Mouse (Mus musculus) midbrain, embryonic 14.5 days (tissue): Measurements from ENCODE around the gene Nt5c2. TPM values are rescaled to one million over a fixed set of nuclear protein-coding genes. Genes with fewer than 3 reads are reported as not detected.

ENCODE experiments used
- ATAC-seq: fragments of 200-750 bp; cut with Nextera tagmentation; 2 replicates; pipeline ENCODE4 v1.8.0; 2017; ENCODE audit warnings: moderate number of reproducible peaks, moderate library complexity; ENCODE audit not compliant: low FRiP score, low TSS enrichment
- DNase-seq: peaks from one replicate; pipeline ENCODE4 v3.0.0-alpha.2; 2015
- H3K27ac ChIP-seq: fragments of 300-500 bp; sonication (generic); replicated peaks from 2 replicates; pipeline ENCODE4 v1.5.1; 2014; ENCODE audit warnings: mild to moderate bottlenecking, low read depth, low read length, moderate library complexity
- H3K27me3 ChIP-seq: fragments of 300-500 bp; sonication (generic); 2 replicates; pipeline ENCODE4 v1.6.1; 2014; ENCODE audit warnings: low read length, control low read depth, mixed read lengths; ENCODE audit not compliant: control insufficient read depth, insufficient read depth
- H3K36me3 ChIP-seq: fragments of 300-500 bp; sonication (generic); 2 replicates; pipeline ENCODE4 v1.6.1; 2014; ENCODE audit warnings: low read length, control low read depth; ENCODE audit not compliant: control insufficient read depth, insufficient read depth
- H3K4me1 ChIP-seq: fragments of 300-500 bp; sonication (generic); 2 replicates; pipeline ENCODE4 v1.6.1; 2014; ENCODE audit warnings: mild to moderate bottlenecking, antibody characterized with exemption, low read length, control low read depth; ENCODE audit not compliant: control insufficient read depth, insufficient read depth
- H3K4me2 ChIP-seq: fragments of 300-500 bp; sonication (generic); 2 replicates; pipeline ENCODE4 v1.6.1; 2014; ENCODE audit warnings: mild to moderate bottlenecking, low read length, moderate library complexity
- H3K4me3 ChIP-seq: fragments of 300-500 bp; sonication (generic); replicated peaks from 2 replicates; pipeline ENCODE4 v1.5.1; 2014; ENCODE audit warnings: low read depth, low read length
- H3K9ac ChIP-seq: fragments of 300-500 bp; sonication (generic); replicated peaks from 2 replicates; pipeline ENCODE4 v1.6.1; 2014; ENCODE audit warnings: mild to moderate bottlenecking, low read length, moderate library complexity
- H3K9me3 ChIP-seq: fragments of 300-500 bp; sonication (generic); 2 replicates; pipeline ENCODE4 v1.6.1; 2016; ENCODE audit warnings: low read length, control low read depth, mixed read lengths; ENCODE audit not compliant: control insufficient read depth
- WGBS: fragments of 180-500 bp; shearing (Covaris S2); extraction: QIAGEN DNeasy Blood & Tissue Kit; methylation state at CpG from one replicate; pipeline ENCODE4 v1.1.7; 2014; 5-methylcytosine and 5-hydroxymethylcytosine counted together
- polyA plus RNA-seq: library from polyadenylated mRNA; unstranded; fragments of >200 nt; fragmentation: Nextera tagmentation; extraction: Ambion mirVana; gene quantifications from 2 replicates; pipeline ENCODE4 v1.2.1, GENCODE M21; 2014

Nt5c2 gene
- polyA plus RNA-seq, 1 experiment from 2014 or later, result 89.9 TPM

DNA sequence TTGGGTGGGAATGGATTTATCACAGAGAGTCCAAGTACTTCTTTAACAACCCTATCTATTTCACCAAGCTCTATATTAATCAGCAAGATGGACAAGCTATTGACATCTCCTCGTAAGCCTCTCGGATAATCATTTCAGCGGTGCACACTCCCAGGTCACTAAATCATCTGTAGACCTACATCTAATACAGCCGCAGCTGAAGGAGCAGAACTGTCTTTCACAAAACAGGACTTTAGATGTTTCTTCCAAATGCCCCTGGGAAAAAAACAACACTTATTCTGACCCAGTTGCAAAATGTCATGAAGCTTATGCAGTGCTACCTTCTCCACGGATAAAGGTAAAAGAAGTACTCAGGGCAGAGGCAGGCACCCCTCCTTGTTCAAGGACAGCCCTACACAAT lies 106.7 kb downstream of the Nt5c2 start:
- H3K4me1 ChIP-seq, result no peaks in the 10 kb centered on the region
- DNase-seq (no peak), ATAC-seq (no peak)
- no peaks in the 10 kb centered on the region for H3K9me3 ChIP-seq
- H3K27me3 ChIP-seq, result no peaks in the 10 kb centered on the region
- no peak overlapping the region for H3K9ac ChIP-seq
- H3K36me3 ChIP-seq, result no peaks in the 10 kb centered on the region
- no peak overlapping the region for H3K4me2 ChIP-seq
- H3K4me3 ChIP-seq, result no peak overlapping the region
- no peak overlapping the region for H3K27ac ChIP-seq
- 70% methylated on average over 5 of the region's 5 CpGs for WGBS

DNA sequence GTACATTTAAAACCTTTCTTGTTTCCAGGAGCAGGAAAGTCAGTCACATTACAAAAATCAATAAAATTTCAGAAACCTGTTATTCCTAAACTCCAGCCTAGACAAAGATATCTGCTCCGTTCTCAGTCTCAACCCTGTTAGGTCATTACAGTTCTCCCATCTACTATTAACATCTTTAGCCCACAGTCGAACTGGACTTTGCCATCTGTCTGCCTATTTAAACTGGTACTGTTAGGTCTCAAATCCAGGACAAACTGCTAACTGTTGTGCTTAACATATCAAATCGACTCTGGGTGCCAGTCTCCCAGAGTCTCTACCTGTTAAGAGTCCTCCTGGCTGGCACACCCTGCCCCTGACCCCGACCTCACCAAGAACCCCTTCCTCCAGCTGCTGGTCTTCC lies 109.0 kb downstream of the Nt5c2 start:
- no peak overlapping the region for H3K27ac ChIP-seq
- H3K4me1 ChIP-seq, result no peaks in the 10 kb centered on the region
- no peak overlapping the region for H3K4me3 ChIP-seq
- WGBS, result 90% methylated on average over 4 of the region's 4 CpGs
- H3K36me3 ChIP-seq, result no peaks in the 10 kb centered on the region
- ATAC-seq (no peak), DNase-seq (no peak)
- H3K9ac ChIP-seq, result no peak overlapping the region
- no peak overlapping the region for H3K4me2 ChIP-seq
- H3K27me3 ChIP-seq, result no peaks in the 10 kb centered on the region
- H3K9me3 ChIP-seq, result no peaks in the 10 kb centered on the region

DNA sequence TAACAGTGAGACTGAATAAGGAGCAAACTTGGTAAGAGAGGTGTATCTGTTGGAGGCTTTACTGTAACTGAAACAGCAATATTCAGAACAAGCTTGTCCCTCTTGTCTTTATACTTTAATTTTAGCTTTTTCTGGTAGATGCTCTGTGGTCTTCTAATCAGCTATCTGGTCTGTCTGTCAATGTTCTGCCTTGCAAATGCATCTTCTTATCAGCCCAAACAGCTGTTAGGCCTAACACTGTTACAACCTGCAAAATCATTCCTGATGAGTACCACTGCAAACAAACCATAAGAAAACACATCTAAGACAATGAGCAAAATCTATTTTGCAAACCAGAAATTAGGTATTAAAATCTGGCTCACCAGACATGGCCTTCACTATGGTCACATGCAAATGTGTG lies 109.6 kb downstream of the Nt5c2 start:
- no peak overlapping the region for H3K4me3 ChIP-seq
- no peak overlapping the region for H3K27ac ChIP-seq
- no peaks in the 10 kb centered on the region for H3K36me3 ChIP-seq
- DNase-seq (no peak), ATAC-seq (no peak)
- H3K4me2 ChIP-seq, result no peak overlapping the region
- no peaks in the 10 kb centered on the region for H3K9me3 ChIP-seq
- no peaks in the 10 kb centered on the region for H3K4me1 ChIP-seq
- H3K27me3 ChIP-seq, result no peaks in the 10 kb centered on the region
- H3K9ac ChIP-seq, result no peak overlapping the region

DNA sequence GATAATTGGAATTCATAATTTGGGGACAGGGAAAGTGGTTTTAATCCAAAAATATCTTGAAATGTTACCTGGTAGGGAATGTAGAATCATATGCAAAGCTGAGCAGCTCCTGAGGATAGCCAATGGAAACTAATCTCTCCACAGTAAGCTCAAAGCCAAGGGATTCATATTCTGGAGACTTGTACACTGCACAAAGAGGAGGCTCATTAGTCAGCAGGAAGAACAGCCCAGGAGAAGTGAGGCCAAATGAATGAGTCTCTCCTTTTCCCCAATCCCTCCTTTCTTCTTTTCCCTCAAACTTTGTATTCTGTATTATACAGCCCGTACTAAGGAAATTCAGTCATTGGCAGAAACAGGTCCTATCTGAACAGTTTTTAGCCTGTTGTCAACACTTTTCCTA lies 110.0 kb downstream of the Nt5c2 start:
- H3K4me2 ChIP-seq, result no peak overlapping the region
- no peaks in the 10 kb centered on the region for H3K9me3 ChIP-seq
- no peaks in the 10 kb centered on the region for H3K4me1 ChIP-seq
- H3K9ac ChIP-seq, result no peak overlapping the region
- WGBS, result 93% methylated on average over 1 of the region's 1 CpGs
- H3K36me3 ChIP-seq, result no peaks in the 10 kb centered on the region
- no peak overlapping the region for H3K27ac ChIP-seq
- no peaks in the 10 kb centered on the region for H3K27me3 ChIP-seq
- DNase-seq (no peak), ATAC-seq (no peak)
- H3K4me3 ChIP-seq, result no peak overlapping the region

DNA sequence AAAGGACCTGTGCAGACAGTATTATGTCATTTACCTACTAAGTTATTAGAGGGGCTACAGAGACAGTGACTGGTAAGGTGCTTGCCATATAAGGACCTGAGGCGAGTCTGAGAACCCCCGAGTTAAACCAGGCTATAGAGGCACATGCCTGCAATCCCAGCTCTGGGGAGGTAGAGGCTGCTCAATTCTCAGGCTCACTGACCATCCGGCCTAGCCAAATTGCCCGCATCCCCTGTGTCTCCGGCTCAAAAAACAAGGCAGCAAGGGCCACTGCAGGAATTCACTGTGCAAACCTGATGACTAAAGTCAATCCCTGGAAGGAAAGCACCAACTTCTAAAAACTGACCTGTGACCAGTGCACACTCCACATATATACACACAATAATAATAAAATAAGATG lies 111.6 kb downstream of the Nt5c2 start:
- no peaks in the 10 kb centered on the region for H3K4me1 ChIP-seq
- DNase-seq, result no peak
- H3K9me3 ChIP-seq, result no peaks in the 10 kb centered on the region
- no peak overlapping the region for H3K4me2 ChIP-seq
- no peak for ATAC-seq
- 92% methylated on average over 5 of the region's 5 CpGs for WGBS
- H3K27me3 ChIP-seq, result no peaks in the 10 kb centered on the region
- H3K36me3 ChIP-seq, result peaks cover 5% of the 10 kb centered on the region
- H3K4me3 ChIP-seq, result no peak overlapping the region
- no peak overlapping the region for H3K9ac ChIP-seq
- H3K27ac ChIP-seq, result no peak overlapping the region

DNA sequence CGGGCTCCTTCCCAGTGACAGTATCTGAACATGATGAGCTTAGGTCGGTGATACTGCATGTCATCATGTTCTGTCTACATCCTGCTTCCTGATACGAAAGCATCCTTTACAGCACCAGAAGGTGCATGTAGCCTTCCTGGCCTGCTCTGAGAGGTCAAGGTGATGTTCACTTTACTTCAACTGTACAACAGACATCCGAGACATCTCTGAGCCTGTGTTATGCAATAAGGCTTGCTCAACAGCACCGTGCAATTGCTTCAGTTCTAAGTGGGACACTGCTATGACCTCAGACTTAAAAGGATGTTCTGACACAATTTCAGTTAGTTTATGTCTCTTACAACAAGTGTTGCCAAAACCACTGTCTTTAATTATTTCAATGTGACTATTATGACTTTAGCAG lies 113.6 kb downstream of the Nt5c2 start:
- Histone ChIP-seq H3K4me3 (no peak overlapping the region), H3K9me3 (no peaks in the 10 kb centered on the region; the same call in 1 of the 2 replicates), H3K36me3 (peaks cover 19% of the 10 kb centered on the region), H3K4me1 (no peaks in the 10 kb centered on the region), H3K9ac (no peak overlapping the region), H3K4me2 (no peak overlapping the region), H3K27me3 (no peaks in the 10 kb centered on the region), H3K27ac (no peak overlapping the region)
- DNase-seq, result no peak
- no peak for ATAC-seq
- 92% methylated on average over 5 of the region's 5 CpGs for WGBS

DNA sequence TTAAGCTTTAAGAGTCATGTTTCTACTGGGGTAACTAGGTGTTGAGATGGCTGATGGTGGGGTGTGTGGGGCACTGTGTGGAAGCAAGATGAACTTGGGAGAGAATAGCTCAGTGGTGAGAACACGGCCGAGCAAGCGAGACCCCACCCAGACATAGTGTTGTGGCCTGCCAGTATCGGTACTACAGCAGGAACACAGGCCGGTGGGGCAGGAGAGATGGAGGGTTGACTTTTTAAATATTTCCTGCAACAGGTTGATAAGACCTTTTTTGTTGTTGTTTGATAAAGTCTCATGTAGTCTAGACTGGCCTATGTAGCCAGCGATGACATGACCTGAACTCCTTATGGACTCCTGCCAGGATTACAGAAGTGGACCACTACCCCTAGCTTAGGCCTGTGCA lies 114.2 kb downstream of the Nt5c2 start:
- Histone ChIP-seq H3K4me1 (no peaks in the 10 kb centered on the region), H3K27ac (no peak overlapping the region), H3K27me3 (no peaks in the 10 kb centered on the region), H3K9me3 (no peaks in the 10 kb centered on the region; the same call in 1 of the 2 replicates), H3K36me3 (peaks cover 24% of the 10 kb centered on the region), H3K4me2 (no peak overlapping the region), H3K9ac (no peak overlapping the region), H3K4me3 (no peak overlapping the region)
- ATAC-seq (no peak), DNase-seq (no peak)
- 98% methylated on average over 6 of the region's 6 CpGs for WGBS

DNA sequence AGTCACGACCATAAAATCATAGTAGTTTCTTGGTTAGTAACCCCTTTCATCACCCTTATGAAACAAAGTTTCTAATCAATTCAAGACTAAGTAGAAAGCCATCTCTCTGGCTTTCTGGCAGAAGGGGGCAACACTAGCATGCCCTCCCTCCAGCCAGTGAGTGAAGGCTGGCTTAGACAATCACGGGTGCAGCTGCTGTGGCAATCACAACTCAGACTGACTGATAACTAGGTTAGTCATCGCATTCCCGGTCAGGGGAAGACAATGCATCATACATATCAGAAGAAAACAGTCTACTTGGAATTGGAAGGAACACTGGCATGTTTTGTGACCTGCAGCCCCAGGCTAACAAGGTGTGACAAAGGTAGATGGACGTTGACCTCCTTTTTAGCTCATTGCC lies 115.1 kb downstream of the Nt5c2 start:
- no peak overlapping the region for H3K4me3 ChIP-seq
- no peaks in the 10 kb centered on the region for H3K4me1 ChIP-seq
- ATAC-seq (no peak), DNase-seq (no peak)
- H3K9ac ChIP-seq, result no peak overlapping the region
- no peaks in the 10 kb centered on the region; the same call in 1 of the 2 replicates for H3K9me3 ChIP-seq
- H3K4me2 ChIP-seq, result no peak overlapping the region
- no peak overlapping the region for H3K27ac ChIP-seq
- H3K27me3 ChIP-seq, result no peaks in the 10 kb centered on the region
- 79% methylated on average over 5 of the region's 5 CpGs for WGBS
- peaks cover 28% of the 10 kb centered on the region for H3K36me3 ChIP-seq

DNA sequence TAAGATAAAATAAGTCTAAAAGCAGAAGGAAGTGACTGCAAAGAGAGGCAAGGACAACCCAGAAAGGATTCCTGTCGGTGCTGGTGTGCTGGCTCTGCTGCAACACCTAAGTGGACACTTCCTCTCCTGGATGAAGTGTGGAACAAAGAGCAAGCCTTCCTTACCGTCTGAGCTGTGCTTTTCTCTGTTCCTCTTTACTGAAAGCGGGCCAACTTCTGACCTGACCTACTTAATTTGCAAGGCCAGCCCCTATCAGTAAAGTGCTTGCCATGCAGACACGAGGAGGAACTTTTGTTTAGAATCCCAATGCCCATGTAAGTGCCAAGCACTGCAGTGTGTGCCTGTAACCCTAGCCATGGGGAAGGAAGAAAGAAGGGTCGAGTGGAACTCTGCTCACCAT lies 115.6 kb downstream of the Nt5c2 start:
- WGBS, result 69% methylated on average over 5 of the region's 5 CpGs
- Histone ChIP-seq H3K27me3 (no peaks in the 10 kb centered on the region), H3K9ac (no peak overlapping the region), H3K4me3 (no peak overlapping the region), H3K36me3 (peaks cover 31% of the 10 kb centered on the region), H3K27ac (no peak overlapping the region), H3K4me2 (no peak overlapping the region), H3K4me1 (no peaks in the 10 kb centered on the region), H3K9me3 (no peaks in the 10 kb centered on the region; the same call in 1 of the 2 replicates)
- DNase-seq (no peak), ATAC-seq (no peak)
